Mouse (Mus musculus): ENCODE measurements around the gene Efemp1.

Efemp1 gene

DNA sequence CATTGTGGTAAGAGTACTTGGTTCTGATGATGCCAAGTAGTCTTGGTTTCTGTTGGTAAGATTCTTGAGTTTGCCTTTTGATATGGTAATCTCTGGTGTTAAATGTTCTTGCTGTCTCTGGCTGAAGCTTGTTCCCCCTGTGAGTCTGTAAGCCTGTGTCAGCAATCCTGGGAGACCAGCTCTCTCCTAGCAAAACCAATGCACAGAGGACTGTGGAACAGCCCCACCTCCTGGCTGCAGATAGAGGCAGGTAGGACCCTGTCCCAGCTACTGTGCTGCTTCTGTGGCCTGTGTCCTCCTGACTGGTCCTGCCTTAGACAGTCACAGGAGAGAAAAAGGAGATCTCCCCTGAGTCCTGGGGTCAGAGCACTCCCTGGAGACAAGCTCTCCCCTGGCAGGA lies 81.4 kb downstream of the Efemp1 start:
- no peak for DNase-seq (ENCODE audit: low read depth in 1 of 2, low spot score in 2 of 2)

DNA sequence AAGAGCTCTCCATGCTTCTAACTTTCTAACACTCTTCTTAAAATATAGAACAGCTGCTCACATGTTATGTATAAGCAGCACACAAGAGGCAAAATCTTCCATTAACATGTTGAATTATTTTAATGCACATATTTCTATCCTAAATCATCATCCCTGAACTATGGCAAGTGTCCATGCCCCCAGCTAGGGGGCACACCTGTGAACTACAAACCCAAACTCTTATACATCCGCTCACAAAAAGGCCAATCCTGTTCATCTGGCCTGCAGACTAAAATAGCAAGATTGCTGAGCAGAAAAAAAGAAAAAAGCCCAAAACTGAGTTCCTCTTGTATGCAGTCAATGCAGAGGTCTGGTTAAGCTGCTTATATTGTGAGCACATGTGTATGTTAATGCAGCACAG lies 86.6 kb downstream of the Efemp1 start:
- DNase-seq (ENCODE audit: low read depth in 1 of 2, low spot score in 2 of 2), result no peak

- no peak for DNase-seq (ENCODE audit: low read depth in 1 of 2, low spot score in 2 of 2)
Observed at GRCm38 (mm10) chr11:28951586-28952210, 98.7 kb downstream of the Efemp1 start.

- no peak for DNase-seq (ENCODE audit: low read depth in 1 of 2, low spot score in 2 of 2)
Observed at GRCm38 (mm10) chr11:28954673-28955304, 101.8 kb downstream of the Efemp1 start.

GRCm38 (mm10) chr11:28955305-28955701 lies 102.3 kb downstream of the Efemp1 start:
- no peak for DNase-seq (ENCODE audit: low read depth in 1 of 2, low spot score in 2 of 2)

- no peak for DNase-seq (ENCODE audit: low read depth in 1 of 2, low spot score in 2 of 2)
Observed at GRCm38 (mm10) chr11:28961381-28961780, 108.4 kb downstream of the Efemp1 start.
